In genomic region chr4:46072631-46073030, GRCm38 (mm10) we compare ENCODE assay signal across 14 mouse cellular contexts. TPM values are rescaled to one million over a fixed set of nuclear protein-coding genes. Genes with fewer than 3 reads are reported as not detected.
"Had no signal": no experiment of that assay in that cellular context is flagged by ENCODE, and none has a peak within 500 bp of the region (broad histone marks: within the 10 kb centered on the region; RNA-seq: fewer than 3 reads in every experiment).

No protein-coding gene starts in this region.

- H3K27ac ChIP-seq: limb, embryonic 13.5 days; liver, embryonic 14.5 days; midbrain, embryonic 12.5 days; neural tube, embryonic 13.5 days; stomach, embryonic 15.5 days had no signal

- H3K27me3 ChIP-seq: limb, embryonic 13.5 days; midbrain, embryonic 12.5 days; neural tube, embryonic 13.5 days; stomach, embryonic 15.5 days had no signal

- H3K4me3 ChIP-seq: limb, embryonic 13.5 days; midbrain, embryonic 12.5 days; neural tube, embryonic 13.5 days; stomach, embryonic 15.5 days had no signal

- H3K9me3 ChIP-seq: limb, embryonic 13.5 days; midbrain, embryonic 12.5 days; neural tube, embryonic 13.5 days; stomach, embryonic 15.5 days had no signal

- H3K36me3 ChIP-seq: limb, embryonic 13.5 days; midbrain, embryonic 12.5 days; neural tube, embryonic 13.5 days; stomach, embryonic 15.5 days had no signal

- DNase-seq: left cerebral cortex, postnatal 4 days; lung, adult 18-20 months; retina, postnatal 1 day; right cerebral cortex, postnatal 4 days; spleen, adult 18-20 months; thymus, adult 2 months; thymus, postnatal 25 days had no signal

- ATAC-seq: midbrain, embryonic 16.5 days had no signal

- H3K4me2 ChIP-seq: limb, embryonic 13.5 days; midbrain, embryonic 12.5 days; neural tube, embryonic 13.5 days; stomach, embryonic 15.5 days had no signal

- H3K4me1 ChIP-seq: limb, embryonic 13.5 days; stomach, embryonic 15.5 days had no signal

- H3K9ac ChIP-seq: limb, embryonic 13.5 days; liver, embryonic 14.5 days; midbrain, embryonic 12.5 days; neural tube, embryonic 13.5 days; stomach, embryonic 15.5 days had no signal

RNA-seq across cellular contexts. Expression of gene Tmod1, which starts 33.9 kb away (rescaled TPM):
- polyA plus RNA-seq: liver, adult 2 months had no signal
